Mouse (Mus musculus): ENCODE results near the gene Pkp4.
"Not testable (repeated sequence)": the region's sequence is repeated elsewhere in the genome, so short reads cannot be mapped to it uniquely, and the experiment has no call there.

Pkp4 gene

GRCm38 (mm10) chr2:59339776-59340539, 179.3 kb downstream of the Pkp4 start:
- DNase-seq (ENCODE audit: inconsistent ontology term): no peak

GRCm38 (mm10) chr2:59340878-59341277, 180.2 kb downstream of the Pkp4 start:
- no peak for DNase-seq (ENCODE audit: inconsistent ontology term)

- DNase-seq (ENCODE audit: inconsistent ontology term): no peak
Measured at GRCm38 (mm10) chr2:59342591-59343210, 182.1 kb downstream of the Pkp4 start.

DNA sequence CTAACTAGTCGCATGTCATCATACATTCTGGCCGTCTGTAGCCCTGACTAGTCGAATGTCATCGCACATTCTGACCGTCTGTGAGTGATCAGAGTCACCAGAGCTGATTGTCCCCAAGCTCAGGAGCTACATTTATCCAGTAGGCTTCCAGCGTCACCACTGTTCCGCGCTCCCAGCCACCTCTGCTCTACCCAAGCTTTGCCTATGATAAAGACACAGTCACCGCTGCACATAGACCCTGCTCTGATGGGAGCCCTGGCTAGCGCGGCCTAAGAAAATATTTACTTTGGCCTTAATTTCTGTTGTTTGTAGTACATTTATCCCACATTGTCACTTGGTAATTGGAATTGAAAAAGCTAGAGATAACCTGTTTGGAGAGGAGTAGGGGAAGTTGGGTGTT, 183.2 kb downstream of the Pkp4 start:
- DNase-seq (ENCODE audit: inconsistent ontology term): no peak

GRCm38 (mm10) chr2:59344699-59345098, 184.0 kb downstream of the Pkp4 start:
- no peak for DNase-seq (ENCODE audit: inconsistent ontology term)

- no peak for DNase-seq (ENCODE audit: inconsistent ontology term)
Measured at GRCm38 (mm10) chr2:59345141-59345839, 184.6 kb downstream of the Pkp4 start.

DNA sequence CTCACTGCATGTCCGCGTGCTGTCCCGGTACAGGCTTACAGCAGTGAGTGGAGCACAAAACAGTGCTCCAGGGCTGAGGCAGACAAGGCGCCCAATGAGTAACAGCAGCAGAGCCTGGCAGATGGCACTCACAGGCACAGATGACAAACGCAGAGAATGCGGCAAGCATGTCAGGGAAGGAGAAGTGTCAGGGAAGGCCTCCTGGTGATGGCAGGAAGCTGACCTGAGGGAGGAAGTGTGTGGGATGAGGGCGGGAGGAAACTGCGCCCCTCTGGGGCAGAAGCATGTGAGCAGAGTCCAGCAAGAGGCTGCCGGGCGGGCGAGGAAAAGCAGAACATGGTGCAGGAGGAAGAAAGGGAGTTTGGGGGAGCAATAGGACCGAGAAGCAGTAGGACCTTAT, 185.8 kb downstream of the Pkp4 start:
- no peak for DNase-seq (ENCODE audit: inconsistent ontology term)

DNA sequence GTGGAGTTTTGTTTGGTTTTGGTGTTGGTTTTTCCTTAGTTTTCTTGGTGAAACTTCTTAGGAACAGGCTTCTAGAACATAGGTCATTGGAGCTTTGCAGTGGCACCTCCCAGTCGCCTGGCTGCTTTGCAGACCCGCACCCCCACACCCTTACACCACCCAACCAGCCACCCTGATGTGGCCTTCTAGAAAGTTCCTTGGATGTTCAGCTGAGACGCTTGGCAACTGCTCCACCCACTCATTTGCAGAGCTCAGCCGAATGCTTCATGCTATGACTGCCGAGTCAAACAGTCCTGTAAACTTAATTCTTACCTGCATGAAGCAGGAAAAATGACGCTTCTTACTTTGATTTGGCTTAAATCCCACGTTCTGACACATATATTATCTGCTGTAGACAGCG, 187.9 kb downstream of the Pkp4 start:
- DNase-seq (ENCODE audit: inconsistent ontology term): no peak

DNA sequence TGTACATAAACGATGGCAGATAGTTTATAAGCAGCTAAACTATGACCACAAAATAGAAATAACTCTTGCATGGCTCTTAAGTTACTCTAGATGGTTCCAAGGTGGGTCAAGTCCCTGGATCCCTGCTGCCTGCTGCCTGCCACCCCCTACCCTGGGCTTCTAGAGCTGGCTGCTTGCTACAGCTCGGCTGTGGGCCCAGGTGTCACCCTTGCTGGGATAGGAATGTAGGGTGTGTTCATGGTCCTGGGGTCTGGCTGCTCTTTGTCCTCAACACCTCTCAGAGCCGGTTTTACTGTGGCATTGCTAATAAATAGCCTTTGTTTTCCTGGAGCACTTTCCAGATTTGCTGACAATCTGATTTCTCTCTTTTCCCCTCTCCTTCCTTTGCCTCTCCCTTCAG, 189.4 kb downstream of the Pkp4 start:
- no peak for DNase-seq (ENCODE audit: inconsistent ontology term)

DNA sequence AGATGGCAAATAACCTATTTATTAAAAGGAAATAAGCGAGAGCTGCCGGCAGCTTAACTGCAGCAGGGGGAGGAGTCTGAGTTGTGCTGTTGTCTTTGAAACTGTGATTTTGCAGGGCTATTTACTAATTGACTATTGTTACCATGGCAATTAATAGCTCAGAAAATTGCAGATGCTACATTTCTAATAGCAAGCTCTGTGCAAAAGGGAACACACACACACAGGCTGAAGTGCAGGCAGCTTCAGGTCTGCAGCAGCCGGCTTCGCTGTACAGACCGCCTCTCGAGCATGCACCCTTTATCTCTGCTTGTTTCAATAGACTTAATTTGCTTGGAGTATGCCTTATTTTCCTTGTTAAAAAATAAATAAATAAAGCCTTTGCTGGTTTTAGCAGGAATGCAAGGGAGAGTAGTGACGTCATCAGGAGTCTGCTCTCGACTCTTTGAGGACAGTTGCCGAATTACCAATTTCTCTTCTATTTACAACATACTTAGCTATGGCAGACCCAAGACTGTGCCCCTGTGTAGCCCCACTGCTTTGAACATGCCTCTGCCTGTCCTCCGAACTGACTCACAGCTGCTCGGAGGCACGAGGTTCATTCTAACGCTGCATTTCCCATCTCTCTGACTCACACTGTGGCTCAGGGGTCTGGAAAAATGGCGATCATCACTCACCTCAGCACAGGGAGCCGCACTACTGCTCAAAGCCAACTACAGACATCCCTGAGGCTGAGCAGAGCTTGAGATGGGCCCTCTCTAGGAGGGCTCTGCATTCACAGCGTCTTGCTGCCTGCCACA, 190.9 kb downstream of the Pkp4 start:
- no peak for DNase-seq (ENCODE audit: inconsistent ontology term)

- DNase-seq (ENCODE audit: inconsistent ontology term): no peak
Measured at GRCm38 (mm10) chr2:59353821-59354220, 193.2 kb downstream of the Pkp4 start.

DNA sequence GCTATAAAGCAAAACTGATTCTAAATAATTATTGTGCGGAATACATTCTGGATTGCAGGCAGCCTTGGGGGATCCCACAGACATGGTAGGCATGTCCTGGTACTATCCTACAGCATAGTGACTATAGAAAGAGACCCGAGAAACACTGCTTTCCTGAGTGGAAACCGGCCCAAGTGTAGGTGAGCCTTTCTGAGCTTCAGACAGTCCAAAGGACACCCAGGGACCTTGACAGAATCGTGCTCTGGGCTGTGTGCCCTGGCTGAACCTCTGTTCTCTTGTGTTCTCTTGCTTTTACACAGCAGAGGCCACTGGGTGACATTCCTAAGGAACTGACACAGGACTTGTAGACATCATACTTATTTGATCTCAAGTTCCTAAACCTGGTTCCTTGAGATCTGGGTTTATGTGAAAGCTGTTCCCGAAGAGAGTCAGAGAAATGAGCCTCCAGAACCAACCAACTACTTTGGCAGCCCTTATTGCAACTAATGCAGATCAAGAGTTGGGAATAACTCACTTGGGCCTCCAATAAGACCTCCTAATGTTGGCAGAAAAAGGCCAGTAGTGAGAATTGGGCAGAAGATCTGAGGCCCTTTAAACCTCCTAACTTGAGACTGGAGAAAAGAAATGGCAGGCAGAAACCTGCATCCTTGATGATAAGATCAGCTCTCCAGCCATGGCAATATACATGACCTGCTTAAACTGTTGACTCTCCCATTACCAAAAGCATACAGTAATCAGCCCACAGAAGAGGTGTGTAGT, 195.1 kb downstream of the Pkp4 start:
- DNase-seq (ENCODE audit: inconsistent ontology term): no peak

DNA sequence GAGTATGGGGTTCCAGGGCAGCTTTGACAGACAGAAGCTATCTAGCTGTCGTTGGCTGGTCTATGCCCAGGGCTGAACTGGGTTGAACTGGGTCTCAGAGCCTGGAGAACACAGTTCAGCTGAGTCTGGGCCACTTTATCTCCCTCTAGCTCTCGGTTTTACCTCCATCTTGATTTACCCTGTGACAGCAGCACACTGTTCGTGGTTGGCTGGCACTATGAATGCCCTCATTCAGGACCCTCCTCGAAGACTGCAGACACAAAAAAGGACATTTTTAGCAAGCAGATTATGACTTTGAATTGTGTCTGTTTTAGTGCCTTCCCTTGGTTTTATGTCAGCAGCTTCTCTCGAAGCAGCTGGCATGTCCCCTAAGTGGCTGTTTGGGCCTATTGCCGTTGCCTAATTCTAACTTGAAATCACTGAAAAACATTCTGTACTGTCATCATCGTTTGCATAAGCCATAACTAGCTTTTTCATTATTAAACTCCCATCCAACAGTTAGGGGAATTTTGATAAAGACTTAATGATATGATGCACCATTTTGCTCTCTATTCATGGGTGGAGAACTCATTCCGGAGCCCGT, 199.2 kb downstream of the Pkp4 start:
- DNase-seq (ENCODE audit: inconsistent ontology term): no peak

DNA sequence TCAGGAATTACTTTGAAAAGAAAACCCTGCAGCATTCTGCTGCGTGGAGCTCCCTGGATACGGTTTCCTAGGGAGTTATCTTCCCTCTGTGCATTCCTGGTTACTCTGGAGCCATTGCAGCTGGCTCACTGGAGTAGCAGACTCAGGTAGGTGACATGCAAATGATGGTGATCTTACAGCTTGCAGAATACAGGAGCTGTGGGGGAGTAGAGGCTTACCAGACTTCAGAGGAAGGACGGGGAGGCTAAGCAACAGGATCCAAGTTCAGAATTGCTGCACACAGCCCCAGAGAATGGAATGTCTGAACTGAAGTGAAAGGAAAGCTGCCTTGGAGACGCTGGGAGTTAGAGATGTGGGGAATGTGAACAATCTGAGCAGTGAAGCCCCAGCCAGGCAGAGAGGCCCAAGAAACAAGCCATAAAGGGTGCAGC, 200.7 kb downstream of the Pkp4 start:
- DNase-seq (ENCODE audit: inconsistent ontology term): peak; percentile 69

GRCm38 (mm10) chr2:59364156-59364842, 203.6 kb downstream of the Pkp4 start:
- no peak for DNase-seq (ENCODE audit: inconsistent ontology term)

DNA sequence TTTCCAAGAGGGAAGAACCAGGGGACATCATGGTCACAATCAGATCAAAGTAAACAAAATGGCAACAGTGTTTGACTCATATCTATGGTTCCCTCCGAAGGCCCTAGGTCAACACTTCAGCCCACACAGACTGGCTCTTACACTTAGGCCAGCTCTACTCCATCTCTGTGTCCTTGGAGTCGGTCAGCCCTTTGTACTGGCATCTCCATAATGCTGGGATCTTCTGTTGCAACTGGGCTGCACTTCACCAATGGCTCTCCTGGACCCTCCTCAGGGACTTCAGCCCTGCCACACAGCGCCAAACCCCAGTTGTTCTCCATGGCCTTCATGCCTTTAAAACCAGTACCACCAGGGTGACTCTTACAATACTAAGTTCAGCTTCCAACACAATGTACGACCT, 206.5 kb downstream of the Pkp4 start:
- no peak for DNase-seq (ENCODE audit: inconsistent ontology term)

DNA sequence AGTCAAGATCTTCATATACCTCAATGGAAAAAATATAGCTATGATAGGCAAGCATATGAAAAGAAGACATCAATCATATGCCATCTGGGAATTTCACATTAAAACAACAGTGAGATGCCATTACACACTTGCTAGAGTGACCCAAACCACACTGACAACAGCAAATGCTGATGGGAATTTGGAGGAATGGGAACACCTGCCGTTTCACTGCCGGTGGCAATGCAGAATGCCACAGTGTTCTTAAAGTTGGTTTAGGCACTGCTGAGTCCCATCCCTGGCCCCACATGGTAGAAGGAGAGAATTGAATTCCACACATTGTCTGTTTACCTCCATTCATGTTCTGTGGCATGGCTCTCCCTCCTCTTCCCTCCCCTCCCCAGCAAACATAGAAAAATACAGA, 212.5 kb downstream of the Pkp4 start:
- no peak for DNase-seq (ENCODE audit: inconsistent ontology term)

DNA sequence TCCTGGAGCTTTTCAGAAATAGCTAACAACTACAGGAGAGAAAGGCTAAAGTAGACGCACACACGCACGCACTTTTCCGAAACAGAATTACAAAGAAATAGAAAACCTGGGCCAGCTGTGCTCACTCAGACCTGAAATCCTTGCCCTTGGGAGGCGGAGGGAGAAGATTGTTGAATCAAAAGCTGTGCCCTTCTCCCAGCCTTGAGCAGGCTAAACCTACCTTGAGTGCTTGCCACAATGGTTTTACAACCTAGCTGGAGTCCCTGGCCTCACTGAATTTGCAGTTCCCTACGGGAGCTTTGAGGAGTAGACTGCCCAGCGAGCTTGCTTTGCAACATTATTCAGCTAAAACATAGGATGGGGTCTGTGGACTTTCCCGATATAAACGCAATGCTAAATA, 217.4 kb downstream of the Pkp4 start:
- DNase-seq (ENCODE audit: inconsistent ontology term): no peak

DNA sequence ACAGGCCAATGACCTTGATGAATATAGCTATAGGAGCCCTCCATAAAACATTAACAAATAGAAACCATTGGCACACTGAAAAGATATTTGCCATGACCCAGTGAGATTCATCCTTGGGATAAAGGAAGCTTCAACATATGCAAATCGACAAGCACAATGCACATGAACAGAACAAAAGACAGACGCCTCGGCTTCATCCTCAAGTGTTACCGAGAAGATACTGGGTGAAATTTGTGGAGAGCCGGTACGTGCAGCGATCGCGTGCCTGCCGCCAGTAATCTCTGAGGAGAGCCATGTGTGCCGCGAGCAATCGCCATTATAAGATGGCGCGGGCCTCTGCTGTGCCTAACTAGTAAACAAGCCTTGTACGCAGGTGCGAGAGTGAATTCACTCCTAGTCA, 218.2 kb downstream of the Pkp4 start:
- not testable (repeated sequence) for DNase-seq (ENCODE audit: inconsistent ontology term)

GRCm38 (mm10) chr2:59383231-59383630, 222.6 kb downstream of the Pkp4 start:
- no peak for DNase-seq (ENCODE audit: inconsistent ontology term)
